Mouse (Mus musculus) neural tube, embryonic 13.5 days (tissue): Measurements from ENCODE around the gene Wdr60. TPM values are rescaled to one million over a fixed set of nuclear protein-coding genes. Genes with fewer than 3 reads are reported as not detected.

Experiments used
- ATAC-seq: fragments of 200-750 bp; cut with Nextera tagmentation; 2 replicates; pipeline ENCODE4 v1.8.0; 2017; ENCODE audit warnings: low read depth, mild to moderate bottlenecking, moderate TSS enrichment, moderate library complexity
- H3K27ac ChIP-seq: fragments of 300-500 bp; sonication (generic); replicated peaks from 2 replicates; pipeline ENCODE4 v1.5.1; 2015; ENCODE audit warnings: moderate library complexity, mild to moderate bottlenecking, inconsistent platforms
- H3K27me3 ChIP-seq: fragments of 300-500 bp; sonication (generic); 2 replicates; pipeline ENCODE4 v1.6.1; 2015; ENCODE audit warnings: mild to moderate bottlenecking, inconsistent platforms
- H3K36me3 ChIP-seq: fragments of 300-500 bp; sonication (generic); 2 replicates; pipeline ENCODE4 v1.6.1; 2015; ENCODE audit warnings: mild to moderate bottlenecking, inconsistent platforms
- H3K4me1 ChIP-seq: fragments of 300-500 bp; sonication (generic); replicated peaks from 2 replicates; pipeline ENCODE4 v1.6.1; 2015; ENCODE audit warnings: inconsistent platforms
- H3K4me2 ChIP-seq: fragments of 300-500 bp; sonication (generic); 2 replicates; pipeline ENCODE4 v1.6.1; 2015; ENCODE audit warnings: inconsistent platforms, mild to moderate bottlenecking, moderate library complexity
- H3K4me3 ChIP-seq: fragments of 300-500 bp; sonication (generic); 2 replicates; pipeline ENCODE4 v1.5.1; 2015; ENCODE audit warnings: mild to moderate bottlenecking, inconsistent platforms
- H3K9ac ChIP-seq: fragments of 300-500 bp; sonication (generic); 2 replicates; pipeline ENCODE4 v1.6.1; 2015; ENCODE audit warnings: moderate library complexity, mild to moderate bottlenecking, inconsistent platforms
- H3K9me3 ChIP-seq: fragments of 300-500 bp; sonication (generic); 2 replicates; pipeline ENCODE4 v1.6.1; 2016; ENCODE audit warnings: inconsistent platforms
- WGBS: fragments of 180-500 bp; shearing (Covaris S2); methylation state at CpG from one replicate; pipeline ENCODE4 v1.1.7; 2015; 5-methylcytosine and 5-hydroxymethylcytosine counted together
- polyA plus RNA-seq: library from polyadenylated mRNA; unstranded; fragments of >200 nt; fragmentation: Nextera tagmentation; extraction: Ambion mirVana; gene quantifications from 2 replicates; pipeline ENCODE4 v1.2.1, GENCODE M21; 2015

The Wdr60 gene
- polyA plus RNA-seq, 1 experiment from 2014 or later = 20.6 TPM

GRCm38 (mm10) chr12:116207486-116207885 lies 55.3 kb downstream of the Wdr60 start:
- Histone ChIP-seq H3K27me3 (no peaks in the 10 kb centered on the region), H3K4me3 (no peak overlapping the region), H3K4me1 (no peaks in the 10 kb centered on the region), H3K36me3 (peaks cover 42% of the 10 kb centered on the region), H3K9ac (no peak overlapping the region), H3K9me3 (peaks cover 6% of the 10 kb centered on the region; the same call in 1 of the 2 replicates), H3K27ac (no peak overlapping the region), H3K4me2 (no peak overlapping the region)
- ATAC-seq = no peak
- 94% methylated on average over 8 of the region's 8 CpGs for WGBS

- Histone ChIP-seq H3K27me3 (no peaks in the 10 kb centered on the region), H3K4me1 (no peaks in the 10 kb centered on the region), H3K4me2 (no peak overlapping the region), H3K36me3 (peaks cover 30% of the 10 kb centered on the region), H3K4me3 (no peak overlapping the region), H3K9me3 (peaks cover 6% of the 10 kb centered on the region; the same call in 1 of the 2 replicates), H3K9ac (no peak overlapping the region), H3K27ac (no peak overlapping the region)
- WGBS = 78% methylated on average over 3 of the region's 3 CpGs
- ATAC-seq = no peak
Measured at GRCm38 (mm10) chr12:116205726-116206125, 57.1 kb downstream of the Wdr60 start.

DNA sequence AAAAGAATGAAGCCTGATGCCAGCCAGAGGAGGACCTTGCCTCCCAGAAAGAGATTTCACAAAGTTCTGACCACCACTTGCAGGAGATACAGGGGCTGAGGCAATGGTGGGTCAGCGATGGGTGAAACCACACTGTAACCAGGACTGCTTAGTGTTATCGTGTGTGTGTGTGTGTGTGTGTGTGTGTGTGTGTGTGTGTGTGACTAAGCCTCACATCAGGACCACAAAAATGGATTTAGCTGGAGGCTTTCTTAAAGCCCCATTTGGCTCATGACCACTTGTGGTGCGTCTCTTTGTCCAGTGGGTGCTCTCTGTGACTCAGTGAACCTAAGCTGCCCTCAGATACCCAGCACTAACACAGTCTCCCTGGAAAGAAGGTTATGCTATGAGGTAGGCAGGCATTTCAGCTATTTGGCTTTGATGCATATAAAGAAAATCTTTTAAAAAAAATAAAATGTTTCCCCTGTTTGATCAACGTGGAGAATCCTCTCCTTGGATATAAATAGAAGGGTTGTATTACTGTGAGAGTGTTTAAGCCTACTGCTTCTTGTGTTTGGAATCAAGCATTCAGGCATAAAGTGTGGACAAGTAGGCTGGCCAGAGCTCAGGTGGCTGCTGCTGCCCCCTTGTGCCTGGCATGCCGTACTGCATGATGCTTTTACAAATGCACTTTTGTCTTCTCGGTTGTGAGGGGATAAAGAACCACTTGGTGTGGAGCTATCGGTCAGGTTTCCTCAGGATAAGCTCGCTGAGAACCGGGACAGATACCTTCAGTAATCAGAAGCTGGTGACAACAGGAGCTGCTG lies 60.4 kb downstream of the Wdr60 start:
- 35% methylated on average over 9 of the region's 9 CpGs for WGBS
- H3K4me1 ChIP-seq = no peaks in the 10 kb centered on the region
- no peaks in the 10 kb centered on the region for H3K9me3 ChIP-seq
- ATAC-seq = peak; percentile 73; the same call in 1 of the 2 replicates
- no peak overlapping the region for H3K27ac ChIP-seq
- H3K36me3 ChIP-seq = peaks cover 11% of the 10 kb centered on the region; the same call in 1 of the 2 replicates
- H3K27me3 ChIP-seq = no peaks in the 10 kb centered on the region
- no peak overlapping the region for H3K9ac ChIP-seq
- no peak overlapping the region for H3K4me3 ChIP-seq
- no peak overlapping the region for H3K4me2 ChIP-seq

DNA sequence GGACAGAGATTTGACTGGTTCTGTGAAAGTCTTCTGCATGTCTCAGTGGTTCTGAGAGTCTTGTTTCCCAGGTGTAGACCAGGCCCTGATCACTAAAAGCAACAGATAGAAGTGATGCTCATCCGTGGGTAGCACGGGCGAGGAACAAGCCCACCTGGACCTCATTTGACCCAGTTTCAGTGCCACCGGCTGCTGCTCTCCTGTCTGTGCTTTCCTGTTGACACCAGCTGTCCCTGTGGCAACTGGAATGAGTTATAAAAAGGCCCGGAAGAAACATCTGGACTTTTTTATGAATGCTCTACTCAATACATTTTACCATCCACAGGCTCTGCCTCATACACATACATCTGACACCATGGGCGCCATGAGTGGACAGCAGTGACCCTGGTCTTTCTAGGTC lies 64.0 kb downstream of the Wdr60 start:
- no peak overlapping the region for H3K4me3 ChIP-seq
- peaks cover 3% of the 10 kb centered on the region for H3K4me1 ChIP-seq
- no peaks in the 10 kb centered on the region for H3K9me3 ChIP-seq
- H3K36me3 ChIP-seq = no peaks in the 10 kb centered on the region
- ATAC-seq = no peak
- no peak overlapping the region for H3K9ac ChIP-seq
- 90% methylated on average over 6 of the region's 6 CpGs for WGBS
- H3K27ac ChIP-seq = no peak overlapping the region
- H3K27me3 ChIP-seq = no peaks in the 10 kb centered on the region
- no peak overlapping the region for H3K4me2 ChIP-seq

DNA sequence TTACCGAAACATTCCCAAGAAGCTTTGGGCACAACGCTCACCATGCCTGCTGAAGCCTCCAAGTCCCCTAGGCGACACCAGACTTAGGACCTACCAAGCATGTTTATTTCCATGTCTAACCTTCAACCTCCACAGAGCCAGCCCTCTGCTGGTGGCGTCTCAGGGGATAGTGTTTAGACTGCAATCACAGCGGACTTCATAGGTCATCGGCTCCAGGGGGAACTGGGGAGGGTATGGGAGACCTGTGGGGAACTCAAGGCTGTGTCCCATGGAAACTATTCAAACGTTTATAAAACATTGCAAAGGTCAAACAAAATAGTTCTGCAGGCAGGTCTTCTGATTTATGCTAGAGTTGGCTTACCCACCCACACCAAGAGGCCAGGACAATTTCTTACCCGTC lies 66.6 kb downstream of the Wdr60 start:
- Histone ChIP-seq H3K9me3 (no peaks in the 10 kb centered on the region), H3K9ac (no peak overlapping the region), H3K4me1 (peaks cover 6% of the 10 kb centered on the region), H3K27ac (no peak overlapping the region), H3K4me3 (no peak overlapping the region), H3K4me2 (no peak overlapping the region), H3K27me3 (no peaks in the 10 kb centered on the region), H3K36me3 (no peaks in the 10 kb centered on the region)
- 81% methylated on average over 8 of the region's 8 CpGs for WGBS
- ATAC-seq = no peak

GRCm38 (mm10) chr12:116194641-116195040 lies 68.2 kb downstream of the Wdr60 start:
- Histone ChIP-seq H3K9me3 (no peaks in the 10 kb centered on the region), H3K9ac (no peak overlapping the region), H3K4me1 (peaks cover 6% of the 10 kb centered on the region), H3K4me3 (no peak overlapping the region), H3K27ac (no peak overlapping the region), H3K27me3 (no peaks in the 10 kb centered on the region), H3K36me3 (no peaks in the 10 kb centered on the region), H3K4me2 (no peak overlapping the region)
- ATAC-seq = no peak

DNA sequence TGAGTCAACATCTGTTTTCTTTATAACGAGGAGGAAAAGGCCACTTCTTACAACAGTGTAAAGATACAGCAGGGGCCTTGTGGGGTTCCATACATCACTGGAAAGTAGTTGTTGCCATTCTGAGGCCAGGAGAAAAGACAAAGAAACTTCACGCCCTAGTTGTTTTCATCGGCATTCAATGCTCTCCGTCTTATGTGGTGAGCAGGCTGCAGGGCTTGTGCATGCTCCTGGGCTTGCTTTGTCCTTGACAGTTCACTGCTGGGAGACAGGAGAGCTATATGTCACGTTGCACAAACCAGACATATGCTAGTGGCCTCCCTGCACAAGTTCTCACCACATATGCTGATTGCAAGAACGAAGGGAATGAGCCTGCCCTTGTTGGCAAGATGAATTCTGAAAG lies 68.9 kb downstream of the Wdr60 start:
- no peak overlapping the region for H3K4me2 ChIP-seq
- no peak overlapping the region for H3K4me3 ChIP-seq
- no peak for ATAC-seq
- H3K36me3 ChIP-seq = no peaks in the 10 kb centered on the region
- peaks cover 6% of the 10 kb centered on the region for H3K4me1 ChIP-seq
- H3K27me3 ChIP-seq = no peaks in the 10 kb centered on the region
- H3K27ac ChIP-seq = no peak overlapping the region
- no peaks in the 10 kb centered on the region; the same call in 1 of the 2 replicates for H3K9me3 ChIP-seq
- H3K9ac ChIP-seq = no peak overlapping the region
- WGBS = 33% methylated on average over 6 of the region's 6 CpGs

- no peak overlapping the region for H3K4me2 ChIP-seq
- WGBS = 83% methylated on average over 6 of the region's 6 CpGs
- no peak for ATAC-seq
- H3K9ac ChIP-seq = no peak overlapping the region
- no peak overlapping the region for H3K27ac ChIP-seq
- no peaks in the 10 kb centered on the region for H3K9me3 ChIP-seq
- H3K36me3 ChIP-seq = no peaks in the 10 kb centered on the region
- no peaks in the 10 kb centered on the region for H3K4me1 ChIP-seq
- no peak overlapping the region for H3K4me3 ChIP-seq
- H3K27me3 ChIP-seq = no peaks in the 10 kb centered on the region
Measured at GRCm38 (mm10) chr12:116183212-116183935, 79.4 kb downstream of the Wdr60 start.

- Histone ChIP-seq H3K27ac (no peak overlapping the region), H3K36me3 (no peaks in the 10 kb centered on the region), H3K27me3 (no peaks in the 10 kb centered on the region), H3K4me3 (no peak overlapping the region), H3K4me1 (no peaks in the 10 kb centered on the region), H3K9ac (no peak overlapping the region), H3K4me2 (no peak overlapping the region), H3K9me3 (no peaks in the 10 kb centered on the region)
- no peak for ATAC-seq
Measured at GRCm38 (mm10) chr12:116182376-116182775, 80.4 kb downstream of the Wdr60 start.

DNA sequence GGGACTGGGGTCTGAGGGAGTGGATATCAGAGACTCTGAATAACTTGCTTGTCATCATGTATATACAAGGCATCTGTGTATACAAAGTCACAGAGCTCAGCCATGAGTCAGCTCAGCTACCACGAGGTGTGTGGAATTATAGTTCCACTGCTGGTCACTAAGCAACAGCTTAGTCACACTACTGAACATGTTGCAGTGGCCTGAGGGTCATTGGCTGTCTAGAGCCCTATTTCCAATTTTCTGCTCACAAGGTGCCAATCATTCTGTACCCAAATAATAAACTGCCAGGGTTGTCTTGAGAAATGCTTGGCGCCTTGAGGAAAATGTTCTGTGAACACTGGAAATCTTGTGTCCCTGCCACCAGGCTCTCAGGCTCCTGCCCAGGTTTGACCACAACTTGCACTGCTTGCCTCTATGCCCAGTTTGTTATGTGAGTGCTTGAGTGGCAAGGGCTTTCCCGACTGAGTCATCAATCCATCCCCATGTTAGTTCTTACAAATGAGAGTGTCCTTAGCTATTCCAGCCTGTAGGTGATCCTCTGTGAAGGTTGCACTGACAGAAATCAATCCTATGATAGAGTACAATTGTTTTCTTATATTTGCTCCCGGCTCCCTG lies 81.3 kb downstream of the Wdr60 start:
- H3K9ac ChIP-seq = no peak overlapping the region
- no peak overlapping the region for H3K4me2 ChIP-seq
- no peak overlapping the region for H3K4me3 ChIP-seq
- H3K27ac ChIP-seq = no peak overlapping the region
- ATAC-seq = no peak
- H3K9me3 ChIP-seq = no peaks in the 10 kb centered on the region
- H3K36me3 ChIP-seq = no peaks in the 10 kb centered on the region
- no peaks in the 10 kb centered on the region for H3K27me3 ChIP-seq
- WGBS = 84% methylated on average over 4 of the region's 4 CpGs
- H3K4me1 ChIP-seq = no peaks in the 10 kb centered on the region

GRCm38 (mm10) chr12:116176930-116177329 lies 85.9 kb downstream of the Wdr60 start:
- no peak for ATAC-seq
- H3K4me1 ChIP-seq = no peaks in the 10 kb centered on the region
- H3K27me3 ChIP-seq = no peaks in the 10 kb centered on the region
- no peak overlapping the region for H3K4me3 ChIP-seq
- no peak overlapping the region for H3K4me2 ChIP-seq
- no peak overlapping the region for H3K9ac ChIP-seq
- no peaks in the 10 kb centered on the region for H3K9me3 ChIP-seq
- H3K36me3 ChIP-seq = no peaks in the 10 kb centered on the region
- H3K27ac ChIP-seq = no peak overlapping the region
- 87% methylated on average over 3 of the region's 3 CpGs for WGBS

- H3K27ac ChIP-seq = no peak overlapping the region
- H3K27me3 ChIP-seq = no peaks in the 10 kb centered on the region
- ATAC-seq = no peak
- no peaks in the 10 kb centered on the region for H3K9me3 ChIP-seq
- no peaks in the 10 kb centered on the region for H3K4me1 ChIP-seq
- H3K4me3 ChIP-seq = no peak overlapping the region
- 82% methylated on average over 5 of the region's 5 CpGs for WGBS
- no peak overlapping the region for H3K4me2 ChIP-seq
- H3K36me3 ChIP-seq = no peaks in the 10 kb centered on the region
- H3K9ac ChIP-seq = no peak overlapping the region
Measured at GRCm38 (mm10) chr12:116169666-116170065, 93.2 kb downstream of the Wdr60 start.
